Mouse (Mus musculus) embryonic facial prominence, embryonic 12.5 days (tissue): ENCODE data around the gene Macrod2. TPM values are rescaled to one million over a fixed set of nuclear protein-coding genes. Genes with fewer than 3 reads are reported as not detected.

Source experiments
- ATAC-seq: fragments of 200-750 bp; cut with Nextera tagmentation; 2 replicates; pipeline ENCODE4 v1.8.0; 2017; ENCODE audit not compliant: insufficient number of reproducible peaks, insufficient read depth, low FRiP score, low TSS enrichment
- H3K27ac ChIP-seq: fragments of 300-500 bp; sonication (generic); 2 replicates; pipeline ENCODE4 v1.5.1; 2016; ENCODE audit warnings: mild to moderate bottlenecking
- H3K27me3 ChIP-seq: fragments of 300-500 bp; sonication (generic); 2 replicates; pipeline ENCODE4 v1.6.1; 2016; ENCODE audit warnings: mild to moderate bottlenecking, moderate library complexity
- H3K36me3 ChIP-seq: fragments of 300-500 bp; sonication (generic); 2 replicates; pipeline ENCODE4 v1.6.1; 2016; ENCODE audit warnings: mild to moderate bottlenecking
- H3K4me1 ChIP-seq: fragments of 300-500 bp; sonication (generic); 2 replicates; pipeline ENCODE4 v1.6.1; 2016
- H3K4me2 ChIP-seq: fragments of 300-500 bp; sonication (generic); replicated peaks from 2 replicates; pipeline ENCODE4 v1.6.1; 2016; ENCODE audit warnings: mild to moderate bottlenecking, moderate library complexity
- H3K4me3 ChIP-seq: fragments of 300-500 bp; sonication (generic); 2 replicates; pipeline ENCODE4 v1.5.1; 2016; ENCODE audit warnings: mild to moderate bottlenecking
- H3K9ac ChIP-seq: fragments of 300-500 bp; sonication (generic); 2 replicates; pipeline ENCODE4 v1.6.1; 2016; ENCODE audit warnings: mild to moderate bottlenecking, moderate library complexity
- H3K9me3 ChIP-seq: fragments of 300-500 bp; sonication (generic); 2 replicates; pipeline ENCODE4 v1.6.1; 2016; ENCODE audit warnings: mild to moderate bottlenecking, moderate library complexity
- WGBS: fragments of 180-500 bp; shearing (Covaris S2); methylation state at CpG from one replicate; pipeline ENCODE4 v1.1.7; 2016; 5-methylcytosine and 5-hydroxymethylcytosine counted together
- polyA plus RNA-seq: library from polyadenylated mRNA; unstranded; fragments of >200 nt; fragmentation: Nextera tagmentation; extraction: Ambion mirVana; gene quantifications from 2 replicates; pipeline ENCODE4 v1.2.1, GENCODE M21; 2016

Macrod2 gene
- polyA plus RNA-seq, 1 experiment from 2014 or later = 39.6 TPM

- WGBS = 88% methylated on average over 3 of the region's 3 CpGs
- Histone ChIP-seq H3K4me3 (no peak overlapping the region), H3K9ac (no peak overlapping the region), H3K27ac (no peak overlapping the region), H3K36me3 (no peaks in the 10 kb centered on the region), H3K4me2 (no peak overlapping the region), H3K9me3 (no peaks in the 10 kb centered on the region), H3K4me1 (no peaks in the 10 kb centered on the region), H3K27me3 (no peaks in the 10 kb centered on the region)
- ATAC-seq = no peak
These were observed 427.3 kb downstream of the Macrod2 start for GRCm38 (mm10) chr2:140822378-140822777.

- H3K9me3 ChIP-seq = no peaks in the 10 kb centered on the region
- no peaks in the 10 kb centered on the region for H3K27me3 ChIP-seq
- H3K4me2 ChIP-seq = no peak overlapping the region
- no peak overlapping the region for H3K9ac ChIP-seq
- no peak overlapping the region for H3K4me3 ChIP-seq
- H3K36me3 ChIP-seq = no peaks in the 10 kb centered on the region
- ATAC-seq = no peak
- no peak overlapping the region for H3K27ac ChIP-seq
- no peaks in the 10 kb centered on the region for H3K4me1 ChIP-seq
- WGBS = 61% methylated on average over 2 of the region's 2 CpGs
These were observed 431.1 kb downstream of the Macrod2 start for GRCm38 (mm10) chr2:140826241-140826640.

- H3K4me2 ChIP-seq = no peak overlapping the region
- no peaks in the 10 kb centered on the region for H3K27me3 ChIP-seq
- no peaks in the 10 kb centered on the region for H3K9me3 ChIP-seq
- no peaks in the 10 kb centered on the region for H3K36me3 ChIP-seq
- ATAC-seq = no peak
- 77% methylated on average over 5 of the region's 5 CpGs for WGBS
- H3K4me1 ChIP-seq = no peaks in the 10 kb centered on the region
- no peak overlapping the region for H3K27ac ChIP-seq
- H3K4me3 ChIP-seq = no peak overlapping the region
- no peak overlapping the region for H3K9ac ChIP-seq
These were observed 433.8 kb downstream of the Macrod2 start for GRCm38 (mm10) chr2:140828859-140829258.

GRCm38 (mm10) chr2:140830086-140830485, 435.0 kb downstream of the Macrod2 start:
- WGBS = 57% methylated on average over 3 of the region's 3 CpGs
- H3K27me3 ChIP-seq = no peaks in the 10 kb centered on the region
- no peak overlapping the region for H3K4me2 ChIP-seq
- no peaks in the 10 kb centered on the region for H3K9me3 ChIP-seq
- no peak for ATAC-seq
- no peak overlapping the region for H3K4me3 ChIP-seq
- no peaks in the 10 kb centered on the region for H3K36me3 ChIP-seq
- no peak overlapping the region for H3K9ac ChIP-seq
- H3K27ac ChIP-seq = no peak overlapping the region
- H3K4me1 ChIP-seq = no peaks in the 10 kb centered on the region

GRCm38 (mm10) chr2:140839371-140839770, 444.3 kb downstream of the Macrod2 start:
- Histone ChIP-seq H3K4me1 (peaks cover 8% of the 10 kb centered on the region; the same call in 1 of the 2 replicates), H3K4me3 (no peak overlapping the region), H3K36me3 (no peaks in the 10 kb centered on the region), H3K9ac (no peak overlapping the region), H3K4me2 (no peak overlapping the region), H3K27ac (no peak overlapping the region), H3K27me3 (no peaks in the 10 kb centered on the region), H3K9me3 (no peaks in the 10 kb centered on the region)
- no peak for ATAC-seq
- 26% methylated on average over 2 of the region's 2 CpGs for WGBS

- no peak for ATAC-seq
- peaks cover 8% of the 10 kb centered on the region; the same call in 1 of the 2 replicates for H3K4me1 ChIP-seq
- no peak overlapping the region for H3K4me3 ChIP-seq
- no peaks in the 10 kb centered on the region for H3K27me3 ChIP-seq
- no peak overlapping the region for H3K9ac ChIP-seq
- whole genome bisulfite sequencing = 39% methylated on average over 3 of the region's 3 CpGs
- H3K36me3 ChIP-seq = no peaks in the 10 kb centered on the region
- no peaks in the 10 kb centered on the region for H3K9me3 ChIP-seq
- no peak overlapping the region for H3K4me2 ChIP-seq
- H3K27ac ChIP-seq = no peak overlapping the region
These were observed 444.8 kb downstream of the Macrod2 start for GRCm38 (mm10) chr2:140839880-140840279.

- WGBS = 80% methylated on average over 5 of the region's 5 CpGs
- H3K4me3 ChIP-seq = no peak overlapping the region
- no peaks in the 10 kb centered on the region for H3K36me3 ChIP-seq
- no peak overlapping the region for H3K4me2 ChIP-seq
- ATAC-seq = no peak
- H3K9ac ChIP-seq = no peak overlapping the region
- peaks cover 8% of the 10 kb centered on the region; the same call in 1 of the 2 replicates for H3K4me1 ChIP-seq
- H3K27ac ChIP-seq = no peak overlapping the region
- no peaks in the 10 kb centered on the region for H3K27me3 ChIP-seq
- H3K9me3 ChIP-seq = no peaks in the 10 kb centered on the region
These were observed 448.9 kb downstream of the Macrod2 start for GRCm38 (mm10) chr2:140844030-140844429.

- 95% methylated on average over 5 of the region's 5 CpGs for WGBS
- H3K9me3 ChIP-seq = no peaks in the 10 kb centered on the region
- H3K36me3 ChIP-seq = no peaks in the 10 kb centered on the region
- ATAC-seq = no peak
- no peak overlapping the region for H3K4me2 ChIP-seq
- H3K9ac ChIP-seq = no peak overlapping the region
- H3K27ac ChIP-seq = no peak overlapping the region
- H3K4me3 ChIP-seq = no peak overlapping the region
- no peaks in the 10 kb centered on the region for H3K4me1 ChIP-seq
- H3K27me3 ChIP-seq = no peaks in the 10 kb centered on the region
These were observed 452.8 kb downstream of the Macrod2 start for GRCm38 (mm10) chr2:140847817-140848428.

GRCm38 (mm10) chr2:140853538-140853937, 458.4 kb downstream of the Macrod2 start:
- 80% methylated on average over 9 of the region's 9 CpGs for WGBS

GRCm38 (mm10) chr2:140861356-140861755, 466.2 kb downstream of the Macrod2 start:
- Histone ChIP-seq H3K36me3 (no peaks in the 10 kb centered on the region), H3K4me1 (no peaks in the 10 kb centered on the region), H3K9me3 (no peaks in the 10 kb centered on the region), H3K4me2 (no peak overlapping the region), H3K4me3 (no peak overlapping the region), H3K9ac (no peak overlapping the region), H3K27me3 (no peaks in the 10 kb centered on the region), H3K27ac (no peak overlapping the region)
- 72% methylated on average over 1 of the region's 1 CpGs for WGBS
- ATAC-seq = no peak

More at GRCm38 (mm10) chr2:140853538-140853937, 458.4 kb downstream of the Macrod2 start:
- ATAC-seq = no peak
- no peaks in the 10 kb centered on the region for H3K27me3 ChIP-seq
- H3K36me3 ChIP-seq = no peaks in the 10 kb centered on the region
- H3K9me3 ChIP-seq = no peaks in the 10 kb centered on the region
- no peaks in the 10 kb centered on the region for H3K4me1 ChIP-seq
- no peak overlapping the region for H3K4me2 ChIP-seq
- no peak overlapping the region for H3K27ac ChIP-seq
- H3K9ac ChIP-seq = no peak overlapping the region
- H3K4me3 ChIP-seq = no peak overlapping the region

GRCm38 (mm10) chr2:140862736-140863135, 467.6 kb downstream of the Macrod2 start:
- H3K9ac ChIP-seq = no peak overlapping the region
- no peak for ATAC-seq
- no peaks in the 10 kb centered on the region for H3K9me3 ChIP-seq
- H3K4me1 ChIP-seq = no peaks in the 10 kb centered on the region
- no peak overlapping the region for H3K4me2 ChIP-seq
- H3K4me3 ChIP-seq = no peak overlapping the region
- H3K27ac ChIP-seq = no peak overlapping the region
- 68% methylated on average over 4 of the region's 4 CpGs for WGBS
- H3K36me3 ChIP-seq = no peaks in the 10 kb centered on the region
- no peaks in the 10 kb centered on the region for H3K27me3 ChIP-seq

- Histone ChIP-seq H3K9ac (no peak overlapping the region), H3K36me3 (no peaks in the 10 kb centered on the region), H3K4me3 (no peak overlapping the region), H3K27me3 (no peaks in the 10 kb centered on the region), H3K4me1 (no peaks in the 10 kb centered on the region), H3K9me3 (no peaks in the 10 kb centered on the region), H3K4me2 (no peak overlapping the region), H3K27ac (no peak overlapping the region)
- no peak for ATAC-seq
- 83% methylated on average over 1 of the region's 1 CpGs for WGBS
These were observed 470.5 kb downstream of the Macrod2 start for GRCm38 (mm10) chr2:140865636-140866035.
